Mouse (Mus musculus) intestine, embryonic 16.5 days (tissue): ENCODE results near the gene Mup3. TPM values are rescaled to one million over a fixed set of nuclear protein-coding genes. Genes with fewer than 3 reads are reported as not detected.
"Not testable (repeated sequence)": the region's sequence is repeated elsewhere in the genome, so short reads cannot be mapped to it uniquely, and the experiment has no call there.

Experiments used
- ATAC-seq: fragments of 200-750 bp; cut with Nextera tagmentation; 2 replicates; pipeline ENCODE4 v1.8.0; 2017; ENCODE audit warnings: moderate TSS enrichment, moderate library complexity
- H3K27ac ChIP-seq: fragments of 300-500 bp; sonication (generic); 2 replicates; pipeline ENCODE4 v1.5.1; 2014; ENCODE audit warnings: mild to moderate bottlenecking, low read length
- H3K27me3 ChIP-seq: fragments of 300-500 bp; sonication (generic); replicated peaks from 2 replicates; pipeline ENCODE4 v1.6.1; 2014; ENCODE audit warnings: low read length, control low read depth, mixed read lengths; ENCODE audit not compliant: control insufficient read depth, insufficient read depth
- H3K36me3 ChIP-seq: fragments of 300-500 bp; sonication (generic); 2 replicates; pipeline ENCODE4 v1.6.1; 2014; ENCODE audit warnings: low read length, control low read depth; ENCODE audit not compliant: control insufficient read depth, insufficient read depth
- H3K4me1 ChIP-seq: fragments of 300-500 bp; sonication (generic); 2 replicates; pipeline ENCODE4 v1.6.1; 2014; ENCODE audit warnings: low read length, control low read depth, mixed read lengths; ENCODE audit not compliant: control insufficient read depth, insufficient read depth
- H3K4me2 ChIP-seq: fragments of 300-500 bp; sonication (generic); 2 replicates; pipeline ENCODE4 v1.6.1; 2014; ENCODE audit warnings: low read depth, low read length, control low read depth
- H3K4me3 ChIP-seq: fragments of 300-500 bp; sonication (generic); 2 replicates; pipeline ENCODE4 v1.5.1; 2014; ENCODE audit warnings: mild to moderate bottlenecking, low read length
- H3K9ac ChIP-seq: fragments of 300-500 bp; sonication (generic); 2 replicates; pipeline ENCODE4 v1.6.1; 2014; ENCODE audit warnings: low read depth, low read length
- H3K9me3 ChIP-seq: fragments of 300-500 bp; sonication (generic); 2 replicates; pipeline ENCODE4 v1.6.1; 2016; ENCODE audit warnings: low read length, control low read depth; ENCODE audit not compliant: control insufficient read depth
- WGBS: fragments of 180-500 bp; shearing (Covaris S2); extraction: QIAGEN DNeasy Blood & Tissue Kit; methylation state at CpG from one replicate; pipeline ENCODE4 v1.1.7; 2014; 5-methylcytosine and 5-hydroxymethylcytosine counted together
- polyA plus RNA-seq: library from polyadenylated mRNA; unstranded; fragments of >200 nt; fragmentation: Nextera tagmentation; extraction: Ambion mirVana; gene quantifications from 2 replicates; pipeline ENCODE4 v1.2.1, GENCODE M21; 2015

Gene Mup3
- polyA plus RNA-seq = not detected in 2 replicates

GRCm38 (mm10) chr4:62087241-62087640 lies at the start of gene Mup3:
Mup3 (minus strand) TSS chr4:62087342.
- no peak within 1 kb of the TSS for H3K27ac ChIP-seq
- no peaks in the 10 kb centered on the region for H3K4me1 ChIP-seq
- no peaks in the 10 kb centered on the region for H3K27me3 ChIP-seq
- H3K9ac ChIP-seq = no peak within 1 kb of the TSS
- H3K4me3 ChIP-seq = no peak within 1 kb of the TSS
- H3K9me3 ChIP-seq = no peaks in the 10 kb centered on the region
- no peak within 1 kb of the TSS for H3K4me2 ChIP-seq
- H3K36me3 ChIP-seq = no peaks in the 10 kb centered on the region
- ATAC-seq = no peak
- WGBS = 76% methylated on average over 2 of the region's 2 CpGs

GRCm38 (mm10) chr4:62133706-62134105 lies 46.6 kb upstream of the Mup3 start:
- ATAC-seq = no peak
- Histone ChIP-seq H3K27me3 (no peaks in the 10 kb centered on the region), H3K27ac (no peak overlapping the region), H3K4me3 (no peak overlapping the region), H3K9me3 (0 out of 2 replicates have a peak, but pooled peaks cover 7% of the 10 kb centered on the region), H3K4me2 (no peak overlapping the region), H3K36me3 (no peaks in the 10 kb centered on the region), H3K9ac (no peak overlapping the region), H3K4me1 (no peaks in the 10 kb centered on the region)
- WGBS = 66% methylated on average over 7 of the region's 7 CpGs

GRCm38 (mm10) chr4:62103366-62103765 lies 16.2 kb upstream of the Mup3 start:
- not testable (repeated sequence) for H3K9me3 ChIP-seq, H3K27ac ChIP-seq, ATAC-seq, H3K4me3 ChIP-seq, H3K27me3 ChIP-seq, H3K4me1 ChIP-seq, H3K9ac ChIP-seq, H3K36me3 ChIP-seq, H3K4me2 ChIP-seq
- WGBS = 60% methylated on average over 1 of the region's 2 CpGs

- H3K36me3 ChIP-seq = no peaks in the 10 kb centered on the region
- no peak overlapping the region for H3K27ac ChIP-seq
- H3K27me3 ChIP-seq = no peaks in the 10 kb centered on the region
- no peak overlapping the region for H3K4me3 ChIP-seq
- ATAC-seq = no peak
- no peak overlapping the region for H3K4me2 ChIP-seq
- 77% methylated on average over 2 of the region's 2 CpGs for WGBS
- H3K4me1 ChIP-seq = no peaks in the 10 kb centered on the region
- no peak overlapping the region for H3K9ac ChIP-seq
- H3K9me3 ChIP-seq = no peaks in the 10 kb centered on the region
Measured at GRCm38 (mm10) chr4:62087953-62088352, 811 bp upstream of the Mup3 start.

- H3K4me3 ChIP-seq = no peak overlapping the region
- ATAC-seq = no peak
- H3K27ac ChIP-seq = no peak overlapping the region
- H3K9me3 ChIP-seq = no peaks in the 10 kb centered on the region
- no peaks in the 10 kb centered on the region for H3K4me1 ChIP-seq
- no peaks in the 10 kb centered on the region for H3K27me3 ChIP-seq
- H3K4me2 ChIP-seq = no peak overlapping the region
- no peak overlapping the region for H3K9ac ChIP-seq
- H3K36me3 ChIP-seq = no peaks in the 10 kb centered on the region
Measured at GRCm38 (mm10) chr4:62082755-62083154, 4.4 kb downstream of the Mup3 start.

GRCm38 (mm10) chr4:62075126-62075525 lies 12.0 kb downstream of the Mup3 start:
- Histone ChIP-seq H3K9me3 (no peaks in the 10 kb centered on the region), H3K36me3 (no peaks in the 10 kb centered on the region), H3K9ac (no peak overlapping the region), H3K4me1 (no peaks in the 10 kb centered on the region), H3K4me2 (no peak overlapping the region), H3K27me3 (no peaks in the 10 kb centered on the region), H3K4me3 (no peak overlapping the region), H3K27ac (no peak overlapping the region)
- ATAC-seq = no peak
- WGBS = 71% methylated on average over 3 of the region's 3 CpGs

- H3K9me3 ChIP-seq, H3K27ac ChIP-seq, H3K4me1 ChIP-seq, H3K9ac ChIP-seq, H3K4me3 ChIP-seq, ATAC-seq, H3K4me2 ChIP-seq, H3K36me3 ChIP-seq, H3K27me3 ChIP-seq: not testable (repeated sequence)
- 83% methylated on average over 2 of the region's 2 CpGs for WGBS
Measured at GRCm38 (mm10) chr4:62054780-62055179, 32.4 kb downstream of the Mup3 start.

- not testable (repeated sequence) for H3K36me3 ChIP-seq, H3K4me2 ChIP-seq, H3K4me1 ChIP-seq, H3K27me3 ChIP-seq, H3K9me3 ChIP-seq, H3K4me3 ChIP-seq, ATAC-seq, H3K27ac ChIP-seq, H3K9ac ChIP-seq
- WGBS = 76% methylated on average over 2 of the region's 3 CpGs
Measured at GRCm38 (mm10) chr4:62054058-62054457, 33.1 kb downstream of the Mup3 start, which contains the start of gene Mup20. Mup20 (minus strand) TSS chr4:62054158.

Other genes starting within 250 kb of the Mup3 start
- gene Mup20, start 33.2 kb downstream of the Mup3 start, polyA plus RNA-seq = not detected in 2 replicates
- not detected in 2 replicates for gene Mup21, start 63.5 kb upstream of the Mup3 start, polyA plus RNA-seq
- gene Zfp37, start 143.7 kb upstream of the Mup3 start, polyA plus RNA-seq = 4.8 and 5.3 TPM in 2 replicates
- 20.4 and 21.2 TPM in 2 replicates for gene Slc31a2, start 175.2 kb upstream of the Mup3 start, polyA plus RNA-seq